Mouse (Mus musculus) MEL (cell line): ENCODE measurements around the gene Iqch. TPM values are rescaled to one million over a fixed set of nuclear protein-coding genes. Genes with fewer than 3 reads are reported as not detected.

Experiments
- DNase-seq: peaks from one replicate; pipeline ENCODE4 v3.0.0; 2011; ENCODE audit warnings: low read depth, low spot score
- H3K27ac ChIP-seq: 2 replicates; pipeline ENCODE4 v1.5.1; 2012; ENCODE audit warnings: low read depth, mild to moderate bottlenecking, control low read depth, low read length, moderate library complexity; ENCODE audit not compliant: control insufficient read depth
- H3K27me3 ChIP-seq, 2 experiments: fragments of 150-350 bp in 1 of 2; sonication (generic) in 1 of 2; 2 replicates each; pipeline ENCODE4 v1.6.1; 2012; ENCODE audit warnings: low read length in 2 of 2, mild to moderate bottlenecking in 2 of 2, improper control_type of control experiment in 1 of 2, moderate library complexity in 1 of 2; ENCODE audit not compliant: insufficient read depth in 2 of 2, control insufficient read depth in 1 of 2
- H3K36me3 ChIP-seq, 2 experiments: 2 replicates each; pipeline ENCODE4 v1.6.1; 2012 to 2014; ENCODE audit warnings: low read length in 2 of 2, improper control_type of control experiment in 1 of 2, inconsistent platforms in 1 of 2, mild to moderate bottlenecking in 1 of 2; ENCODE audit not compliant: insufficient read depth in 2 of 2, control insufficient read depth in 1 of 2
- H3K4me1 ChIP-seq, 2 experiments: fragments of 150-350 bp in 1 of 2; sonication (generic) in 1 of 2; 2 replicates each; pipeline ENCODE4 v1.6.1; 2012; ENCODE audit warnings: low read length in 2 of 2, improper control_type of control experiment in 1 of 2, mild to moderate bottlenecking in 1 of 2; ENCODE audit not compliant: insufficient read depth in 2 of 2, control insufficient read depth in 1 of 2
- H3K4me3 ChIP-seq, 2 experiments: fragments of 150-350 bp in 1 of 2; sonication (generic) in 1 of 2; 2 replicates each; pipeline ENCODE4 v1.5.1; 2012; ENCODE audit warnings: low read depth in 2 of 2, low read length in 2 of 2, mild to moderate bottlenecking in 2 of 2, moderate library complexity in 2 of 2, control low read depth in 1 of 2, improper control_type of control experiment in 1 of 2; ENCODE audit not compliant: control insufficient read depth in 1 of 2, insufficient read depth in 1 of 2
- H3K79me2 ChIP-seq: 2 replicates; pipeline ENCODE4 v1.6.1; 2012; ENCODE audit warnings: mild to moderate bottlenecking, low read length, moderate library complexity; ENCODE audit not compliant: control insufficient read depth, poor library complexity, insufficient read depth
- H3K9ac ChIP-seq: 2 replicates; pipeline ENCODE4 v1.6.1; 2012; ENCODE audit warnings: low read depth, mild to moderate bottlenecking, control low read depth, low read length, moderate library complexity; ENCODE audit not compliant: control insufficient read depth, poor library complexity, severe bottlenecking
- H3K9me3 ChIP-seq: fragments of 150-350 bp; sonication (generic); replicated peaks from 2 replicates; pipeline ENCODE4 v1.6.1; 2012; ENCODE audit warnings: mild to moderate bottlenecking, low read length, improper control_type of control experiment, moderate library complexity; ENCODE audit not compliant: insufficient read depth
- CHD1 ChIP-seq: IDR thresholded peaks from 2 replicates; pipeline ENCODE4 v1.6.1; 2012; ENCODE audit warnings: low read depth, mild to moderate bottlenecking, inconsistent platforms, low read length, improper control_type of control experiment
- CHD2 ChIP-seq: IDR thresholded peaks from 2 replicates; pipeline ENCODE4 v1.6.1; 2011; ENCODE audit warnings: low read length, improper control_type of control experiment
- CTCF ChIP-seq, 3 experiments: IDR thresholded peaks in 2 of 3; conservative IDR thresholded peaks in 1 of 3; 2 replicates each; pipeline ENCODE4 v1.5.1; 2011 to 2012; ENCODE audit warnings: low read length in 3 of 3, low read depth in 2 of 3, mild to moderate bottlenecking in 2 of 3, improper control_type of control experiment in 1 of 3, inconsistent platforms in 1 of 3, mixed read lengths in 1 of 3, moderate library complexity in 1 of 3; ENCODE audit not compliant: control insufficient read depth in 1 of 3, insufficient read depth in 1 of 3, poor library complexity in 1 of 3, severe bottlenecking in 1 of 3
- ELF1 ChIP-seq: IDR thresholded peaks from 2 replicates; pipeline ENCODE4 v1.6.1; 2014; ENCODE audit warnings: low read depth, mild to moderate bottlenecking, inconsistent platforms, low read length, improper control_type of control experiment, moderate library complexity
- ETS1 ChIP-seq: IDR thresholded peaks from 2 replicates; pipeline ENCODE4 v1.6.1; 2012; ENCODE audit warnings: low read depth, mild to moderate bottlenecking, inconsistent platforms, low read length, improper control_type of control experiment, moderate library complexity
- JUND ChIP-seq: IDR thresholded peaks from 2 replicates; pipeline ENCODE4 v1.6.1; 2011; ENCODE audit warnings: low read depth, mild to moderate bottlenecking, improper control_type of control experiment, low read length
- KAT2A ChIP-seq: conservative IDR thresholded peaks from 2 replicates; pipeline ENCODE4 v1.6.1; 2012; ENCODE audit warnings: low read depth, low read length, improper control_type of control experiment, inconsistent platforms
- MAX ChIP-seq: IDR thresholded peaks from 2 replicates; pipeline ENCODE4 v1.6.1; 2011; ENCODE audit warnings: low read length, improper control_type of control experiment
- MAZ ChIP-seq: IDR thresholded peaks from 2 replicates; pipeline ENCODE4 v1.6.1; 2012; ENCODE audit warnings: low read depth, mild to moderate bottlenecking, inconsistent platforms, low read length, improper control_type of control experiment
- MYB ChIP-seq: IDR thresholded peaks from 2 replicates; pipeline ENCODE4 v1.6.1; 2011; ENCODE audit warnings: mild to moderate bottlenecking, low read depth, low read length, improper control_type of control experiment
- MYC ChIP-seq: IDR thresholded peaks from 2 replicates; pipeline ENCODE4 v1.6.1; 2011; ENCODE audit warnings: low read depth, mild to moderate bottlenecking, low read length, improper control_type of control experiment, moderate library complexity
- NELFE ChIP-seq: IDR thresholded peaks from 2 replicates; pipeline ENCODE4 v1.6.1; 2011; ENCODE audit warnings: low read depth, low read length, improper control_type of control experiment
- POLR2A ChIP-seq, 2 experiments: IDR thresholded peaks; 2 replicates each; pipeline ENCODE4 v1.6.1; 2011 to 2012; ENCODE audit warnings: low read length in 2 of 2, mild to moderate bottlenecking in 2 of 2, control low read depth in 1 of 2, improper control_type of control experiment in 1 of 2, low read depth in 1 of 2, moderate library complexity in 1 of 2; ENCODE audit not compliant: control insufficient read depth in 1 of 2, insufficient read depth in 1 of 2, poor library complexity in 1 of 2
- POLR2AphosphoS5 ChIP-seq: IDR thresholded peaks from 2 replicates; pipeline ENCODE4 v1.6.1; 2012; ENCODE audit warnings: low read depth, borderline replicate concordance, mild to moderate bottlenecking, inconsistent platforms, low read length, moderate library complexity, mixed read lengths
- SIN3A ChIP-seq: IDR thresholded peaks from 2 replicates; pipeline ENCODE4 v1.6.1; 2012; ENCODE audit warnings: low read length, improper control_type of control experiment, inconsistent platforms
- TCF12 ChIP-seq: IDR thresholded peaks from 2 replicates; pipeline ENCODE4 v1.6.1; 2014; ENCODE audit warnings: low read depth, mild to moderate bottlenecking, inconsistent platforms, low read length, improper control_type of control experiment, moderate library complexity
- UBTF ChIP-seq: IDR thresholded peaks from 2 replicates; pipeline ENCODE4 v1.6.1; 2012; ENCODE audit warnings: low read depth, mild to moderate bottlenecking, inconsistent platforms, low read length, improper control_type of control experiment, moderate library complexity, borderline replicate concordance; ENCODE audit not compliant: insufficient read depth
- USF1 ChIP-seq: IDR thresholded peaks from 2 replicates; pipeline ENCODE4 v1.6.1; 2014; ENCODE audit warnings: low read depth, mild to moderate bottlenecking, inconsistent platforms, low read length, improper control_type of control experiment, moderate library complexity
- USF2 ChIP-seq, 2 experiments: IDR thresholded peaks; 2 replicates each; pipeline ENCODE4 v1.6.1; 2011 to 2012; ENCODE audit warnings: improper control_type of control experiment in 2 of 2, low read length in 2 of 2, borderline replicate concordance in 1 of 2, inconsistent platforms in 1 of 2, low read depth in 1 of 2, mild to moderate bottlenecking in 1 of 2; ENCODE audit not compliant: insufficient read depth in 1 of 2
- ZC3H11A ChIP-seq: IDR thresholded peaks from 2 replicates; pipeline ENCODE4 v1.6.1; 2012; ENCODE audit warnings: low read depth, mild to moderate bottlenecking, inconsistent platforms, low read length, improper control_type of control experiment
- ZMIZ1 ChIP-seq: IDR thresholded peaks from 2 replicates; pipeline ENCODE4 v1.6.1; 2012; ENCODE audit warnings: low read depth, mild to moderate bottlenecking, inconsistent platforms, low read length, improper control_type of control experiment, moderate library complexity
- ZNF384 ChIP-seq: IDR thresholded peaks from 2 replicates; pipeline ENCODE4 v1.6.1; 2012; ENCODE audit warnings: low read depth, mild to moderate bottlenecking, inconsistent platforms, low read length, improper control_type of control experiment
- polyA plus RNA-seq, 2 experiments: library from polyadenylated mRNA; stranded (reverse) in 1 of 2; unstranded in 1 of 2; fragments of >175 nt in 1 of 2; fragments of >200 nt in 1 of 2; gene quantifications; 2 replicates each; pipeline versions ENCODE4 v1.2.1 to v1.2.4; 2012; ENCODE audit warnings: low replicate concordance in 2 of 2, low read depth in 1 of 2; ENCODE audit not compliant: insufficient read length in 2 of 2, insufficient read depth in 1 of 2, missing spikeins in 1 of 2
- total RNA-seq: library from RNA; depleted of rRNA; stranded (reverse); fragments of 300-350 nt; gene quantifications from 2 replicates; pipeline ENCODE4 v1.2.3, GENCODE M21; 2012

Gene Iqch
- total and polyA plus RNA-seq, 3 experiments = not detected

DNA sequence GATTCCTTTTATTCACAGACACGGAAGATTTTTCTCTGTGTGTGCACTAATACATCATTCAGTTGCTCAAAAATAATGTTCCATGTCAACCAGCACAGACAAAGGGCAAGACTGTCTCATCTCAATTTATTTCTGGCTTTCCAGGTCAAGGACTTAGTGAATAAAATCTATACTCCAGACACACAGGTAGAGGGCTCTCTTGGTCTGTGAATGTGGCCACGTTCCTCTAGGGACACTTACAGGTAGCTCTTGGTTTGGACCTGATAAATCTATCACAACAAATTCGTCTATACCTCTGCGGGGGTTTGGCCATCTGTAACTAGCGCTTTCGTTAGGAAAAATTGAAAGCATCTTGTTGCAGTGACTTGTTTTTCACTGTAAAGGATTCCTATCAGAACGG is 29.4 kb downstream of the Iqch start (continued):
- TF ChIP-seq ZMIZ1 (no peak), MAX (no peak), ELF1 (no peak), CHD2 (no peak), CHD1 (no peak), CTCF (IDR thresholded peaks at IDR 0.05 in 2 of 3, conservative IDR thresholded peaks at IDR 0.05 in 1 of 3; ENCODE audit: control insufficient read depth in 1 of 3, insufficient read depth in 1 of 3, low read depth in 2 of 3, low read length in 3 of 3, poor library complexity in 1 of 3, severe bottlenecking in 1 of 3) (peak in 1 of 3 experiments; percentile 26; a peak in 2 of 6 replicates), ZC3H11A (peak; percentile 12; the same call in 1 of the 2 replicates), POLR2A (IDR thresholded peaks at IDR 0.05; ENCODE audit: control insufficient read depth in 1 of 2, insufficient read depth in 1 of 2, low read depth in 1 of 2, low read length in 2 of 2, poor library complexity in 1 of 2) (no peak), NELFE (no peak), MAZ (no peak), USF2 (IDR thresholded peaks at IDR 0.05; ENCODE audit: borderline replicate concordance in 1 of 2, insufficient read depth in 1 of 2, low read depth in 1 of 2, low read length in 2 of 2) (no peak), SIN3A (no peak), ZNF384 (no peak), ETS1 (no peak)

- H3K27me3 ChIP-seq = peaks cover 11 to 12% of the 10 kb centered on the region in 2 experiments
- H3K4me1 ChIP-seq = no peaks in the 10 kb centered on the region
- H3K9ac ChIP-seq = no peak overlapping the region
- H3K36me3 ChIP-seq = no peaks in the 10 kb centered on the region
- DNase-seq = no peak
- TF ChIP-seq KAT2A = no peak
- TF ChIP-seq MYC = no peak
- no peak for TF ChIP-seq JUND
- TF ChIP-seq SIN3A = no peak
- no peak for TF ChIP-seq ETS1
- no peak for TF ChIP-seq UBTF
- no peak for TF ChIP-seq MAZ
- no peak for TF ChIP-seq NELFE
- TF ChIP-seq USF1 = no peak
- no peak for TF ChIP-seq ZC3H11A
- no peak for TF ChIP-seq USF2 (IDR thresholded peaks at IDR 0.05; ENCODE audit: borderline replicate concordance in 1 of 2, insufficient read depth in 1 of 2, low read depth in 1 of 2, low read length in 2 of 2)
- no peak for TF ChIP-seq POLR2A (IDR thresholded peaks at IDR 0.05; ENCODE audit: control insufficient read depth in 1 of 2, insufficient read depth in 1 of 2, low read depth in 1 of 2, low read length in 2 of 2, poor library complexity in 1 of 2)
- no peak for TF ChIP-seq MYB
- no peak for TF ChIP-seq TCF12
- TF ChIP-seq CTCF (IDR thresholded peaks at IDR 0.05 in 2 of 3, conservative IDR thresholded peaks at IDR 0.05 in 1 of 3; ENCODE audit: control insufficient read depth in 1 of 3, insufficient read depth in 1 of 3, low read depth in 2 of 3, low read length in 3 of 3, poor library complexity in 1 of 3, severe bottlenecking in 1 of 3) = no peak
- no peak for TF ChIP-seq CHD1
- no peak for TF ChIP-seq POLR2AphosphoS5
- H3K27ac ChIP-seq = no peak overlapping the region
- H3K4me3 ChIP-seq = no peak overlapping the region
- no peaks in the 10 kb centered on the region for H3K9me3 ChIP-seq
- no peaks in the 10 kb centered on the region for H3K79me2 ChIP-seq
Measured at GRCm38 (mm10) chr9:63571895-63572294, 30.4 kb downstream of the Iqch start.
